Mouse (Mus musculus): ENCODE data around the gene Il22. TPM values are rescaled to one million over a fixed set of nuclear protein-coding genes. Genes with fewer than 3 reads are reported as not detected.

Il22 gene
- polyA plus RNA-seq, 1 experiment = 1.0 TPM

Other genes starting within 250 kb of the Il22 start
- gene Mdm1, start 63.1 kb upstream of the Il22 start, polyA plus RNA-seq (2012; rRNA removed) = 1.7 and 2.3 TPM in 2 replicates
- gene Gm32717, start 35.8 kb downstream of the Il22 start, polyA plus RNA-seq (2012; rRNA removed) = not detected in 2 replicates
- not detected in 2 replicates for gene Gm32802, start 53.7 kb downstream of the Il22 start, polyA plus RNA-seq (2012; rRNA removed)
- not detected in 2 replicates for gene Iltifb, start 90.1 kb downstream of the Il22 start, polyA plus RNA-seq (2012; rRNA removed)
- gene Gm9040, start 122.0 kb downstream of the Il22 start, polyA plus RNA-seq (2012; rRNA removed) = not detected in 2 replicates
- gene Gm9044, start 127.5 kb downstream of the Il22 start, polyA plus RNA-seq (2012; rRNA removed) = not detected in 2 replicates
- 0.05 TPM in 1 of 2 replicates, not detected in the other for gene Gm9045, start 132.9 kb downstream of the Il22 start, polyA plus RNA-seq (2012; rRNA removed)
- gene Gm9046, start 138.3 kb downstream of the Il22 start, polyA plus RNA-seq (2012; rRNA removed) = not detected in 2 replicates
- not detected in 2 replicates for gene Gm9048, start 143.7 kb downstream of the Il22 start, polyA plus RNA-seq (2012; rRNA removed)
- 0.05 TPM in 1 of 2 replicates, not detected in the other for gene Gm9049, start 149.2 kb downstream of the Il22 start, polyA plus RNA-seq (2012; rRNA removed)
- 0.18 and 0.87 TPM in 2 replicates for gene Ifng, start 236.1 kb downstream of the Il22 start, polyA plus RNA-seq (2012; rRNA removed)